Mouse (Mus musculus): ENCODE measurements around the gene Serpinb3c.
"Not testable (repeated sequence)": the region's sequence is repeated elsewhere in the genome, so short reads cannot be mapped to it uniquely, and the experiment has no call there.

Serpinb3c gene

GRCm38 (mm10) chr1:107278261-107278660 is at the start of gene Serpinb3c, which contains the start of gene Serpinb3b:
Serpinb3c (minus strand) TSS chr1:107278371.
Serpinb3b (minus strand) TSS chr1:107278361.
- DNase-seq (ENCODE audit: low spot score): not testable (repeated sequence)

DNA sequence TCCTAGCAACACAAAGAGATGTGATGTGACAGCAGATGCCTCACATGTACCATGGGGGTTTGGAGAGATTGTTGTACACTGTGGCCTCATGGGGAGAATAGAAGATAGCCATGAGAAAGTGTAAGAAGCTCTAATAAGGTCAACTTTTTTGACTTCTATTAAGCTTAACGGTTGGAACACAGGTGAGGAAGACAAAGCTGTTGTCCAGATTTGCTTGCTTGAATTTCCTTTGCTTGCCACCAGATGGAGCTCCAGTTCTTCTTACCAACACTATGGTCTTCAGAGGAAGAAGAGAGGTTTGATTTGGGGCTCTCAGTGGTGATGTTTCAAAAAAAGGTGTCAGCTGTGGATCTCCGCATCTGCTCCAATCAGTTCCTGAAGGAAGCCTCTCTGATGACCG is 35.0 kb downstream of the Serpinb3c start:
- not testable (repeated sequence) for DNase-seq (ENCODE audit: low spot score)

All from yolk sac, embryonic 10.5 days (tissue).